Mouse (Mus musculus): ENCODE measurements around the gene Atxn1. TPM values are rescaled to one million over a fixed set of nuclear protein-coding genes. Genes with fewer than 3 reads are reported as not detected.

Gene Atxn1
- polyA plus RNA-seq, 1 experiment from 2014 or later = 11.9 TPM

DNA sequence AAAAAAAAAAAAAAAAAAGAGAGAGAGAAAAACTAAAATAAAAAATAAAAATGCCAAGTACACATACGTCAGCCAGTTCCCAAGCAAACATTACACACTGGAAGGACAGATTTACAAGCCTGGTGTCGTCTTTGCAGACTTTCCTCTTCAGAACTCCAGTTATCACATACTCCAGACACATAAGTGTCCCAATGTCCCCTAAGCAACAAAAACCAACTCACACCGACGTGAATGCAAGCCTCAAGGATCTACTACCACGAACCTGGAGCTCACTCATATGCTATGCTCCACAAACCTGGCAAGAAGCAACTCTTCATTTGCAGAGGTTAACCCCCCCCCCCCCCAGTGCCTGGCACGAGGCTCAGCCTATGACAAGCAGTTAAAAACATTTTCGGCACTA is 136.8 kb downstream of the Atxn1 start:
- no peaks in the 10 kb centered on the region for H3K27me3 ChIP-seq (replicated peaks; ENCODE audit: insufficient read depth, low read length)
- H3K9me3 ChIP-seq (ENCODE audit: low read length) = no peaks in the 10 kb centered on the region; the same call in 1 of the 2 replicates
- no peak overlapping the region for H3K4me3 ChIP-seq (ENCODE audit: low read depth, low read length)
- ATAC-seq = peak; percentile 56
- no peaks in the 10 kb centered on the region for H3K4me1 ChIP-seq (ENCODE audit: insufficient read depth, low read depth, low read length)
- TF ChIP-seq EP300 (IDR thresholded peaks at IDR 0.05) = no peak
- no peak for TF ChIP-seq CTCF (IDR thresholded peaks at IDR 0.05)
- H3K4me2 ChIP-seq (replicated peaks; ENCODE audit: low read depth, low read length) = no peak overlapping the region
- no peak overlapping the region for H3K27ac ChIP-seq (ENCODE audit: low read length)
- no peak overlapping the region for H3K9ac ChIP-seq (replicated peaks; ENCODE audit: low read depth)
- peak; percentile 55 for DNase-seq (ENCODE audit: low spot score)
- H3K36me3 ChIP-seq (ENCODE audit: insufficient read depth, low read length) = no peaks in the 10 kb centered on the region
- 44% methylated on average over 7 of the region's 7 CpGs for WGBS

DNA sequence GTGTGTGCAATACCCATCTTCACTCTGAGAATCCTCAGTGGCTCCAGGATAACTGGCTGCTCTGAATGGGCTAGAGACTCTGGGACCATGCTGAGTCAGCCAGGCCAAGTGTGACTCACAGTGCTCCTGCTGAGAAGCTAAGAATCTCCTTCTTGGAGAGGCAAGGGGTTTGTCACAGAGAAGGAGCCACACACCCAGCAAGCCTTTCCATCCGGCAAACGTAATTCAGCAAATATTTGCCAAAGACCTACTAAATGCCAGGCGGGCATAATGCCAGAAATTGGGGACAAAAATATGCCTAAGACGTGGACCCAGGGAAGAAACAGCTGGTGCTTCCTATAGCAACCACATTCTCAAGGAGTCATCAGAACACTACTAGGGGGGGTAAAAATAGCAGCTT is 137.2 kb downstream of the Atxn1 start:
- DNase-seq (ENCODE audit: low spot score) (peak; percentile 75), ATAC-seq (peak; percentile 90)
- WGBS = 16% methylated on average over 4 of the region's 4 CpGs
- Histone ChIP-seq H3K4me1 (ENCODE audit: insufficient read depth, low read depth, low read length) (no peaks in the 10 kb centered on the region), H3K27ac (ENCODE audit: low read length) (no peak overlapping the region), H3K9me3 (ENCODE audit: low read length) (no peaks in the 10 kb centered on the region; the same call in 1 of the 2 replicates), H3K4me2 (replicated peaks; ENCODE audit: low read depth, low read length) (no peak overlapping the region), H3K27me3 (replicated peaks; ENCODE audit: insufficient read depth, low read length) (no peaks in the 10 kb centered on the region), H3K9ac (replicated peaks; ENCODE audit: low read depth) (no peak overlapping the region), H3K36me3 (ENCODE audit: insufficient read depth, low read length) (no peaks in the 10 kb centered on the region), H3K4me3 (ENCODE audit: low read depth, low read length) (no peak overlapping the region)
- no peak for TF ChIP-seq EP300 (IDR thresholded peaks at IDR 0.05)

DNA sequence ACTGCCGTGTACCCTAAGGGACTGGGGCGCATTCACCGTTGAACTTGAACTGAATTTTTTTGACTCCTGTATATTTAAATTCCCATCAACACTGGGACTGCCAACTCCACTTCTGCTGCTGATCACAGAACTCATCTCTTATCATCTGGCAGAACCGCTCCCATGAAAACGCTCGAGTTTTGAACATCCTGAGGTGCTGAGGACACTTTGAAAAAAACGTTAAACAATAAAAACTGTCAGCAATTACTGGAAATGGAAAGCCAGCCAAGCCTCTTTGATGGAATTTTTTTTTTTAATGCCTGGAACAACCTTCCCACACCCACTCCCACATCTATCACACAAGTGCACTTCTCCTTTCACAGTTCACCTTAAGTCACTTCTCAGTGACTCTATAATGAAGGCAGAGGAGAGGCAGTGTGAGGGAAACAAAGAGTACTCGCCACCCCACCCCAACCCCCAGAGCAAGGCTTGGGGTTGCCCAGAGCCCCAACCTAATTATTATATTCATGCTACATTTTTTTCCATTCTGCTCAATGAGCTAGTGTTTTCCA is 137.7 kb downstream of the Atxn1 start:
- TF ChIP-seq EP300 (IDR thresholded peaks at IDR 0.05) (no peak), CTCF (IDR thresholded peaks at IDR 0.05) (no peak)
- 62% methylated on average over 8 of the region's 8 CpGs for WGBS
- H3K4me1 ChIP-seq (ENCODE audit: insufficient read depth, low read depth, low read length) = no peaks in the 10 kb centered on the region

GRCm38 (mm10) chr13:45822491-45822829 is 142.3 kb downstream of the Atxn1 start:
- no peak overlapping the region for H3K4me2 ChIP-seq (replicated peaks; ENCODE audit: low read depth, low read length)
- H3K9me3 ChIP-seq (ENCODE audit: low read length) = no peaks in the 10 kb centered on the region; the same call in 1 of the 2 replicates
- H3K27ac ChIP-seq (ENCODE audit: low read length) = no peak overlapping the region
- H3K27me3 ChIP-seq (replicated peaks; ENCODE audit: insufficient read depth, low read length) = no peaks in the 10 kb centered on the region
- H3K4me3 ChIP-seq (ENCODE audit: low read depth, low read length) = no peak overlapping the region
- H3K36me3 ChIP-seq (ENCODE audit: insufficient read depth, low read length) = no peaks in the 10 kb centered on the region
- ATAC-seq (no peak), DNase-seq (ENCODE audit: low spot score) (no peak)
- TF ChIP-seq EP300 (IDR thresholded peaks at IDR 0.05) = no peak
- no peak for TF ChIP-seq CTCF (IDR thresholded peaks at IDR 0.05)
- H3K9ac ChIP-seq (replicated peaks; ENCODE audit: low read depth) = no peak overlapping the region
- no peaks in the 10 kb centered on the region for H3K4me1 ChIP-seq (ENCODE audit: insufficient read depth, low read depth, low read length)
- 83% methylated on average over 4 of the region's 4 CpGs for WGBS

More for the DNA sequence above, 137.7 kb downstream of the Atxn1 start:
- no peaks in the 10 kb centered on the region; the same call in 1 of the 2 replicates for H3K9me3 ChIP-seq (ENCODE audit: low read length)
- no peaks in the 10 kb centered on the region for H3K27me3 ChIP-seq (replicated peaks; ENCODE audit: insufficient read depth, low read length)
- no peak for DNase-seq (ENCODE audit: low spot score)
- H3K4me2 ChIP-seq (replicated peaks; ENCODE audit: low read depth, low read length) = no peak overlapping the region
- no peak overlapping the region for H3K4me3 ChIP-seq (ENCODE audit: low read depth, low read length)
- ATAC-seq = no peak
- H3K27ac ChIP-seq (ENCODE audit: low read length) = no peak overlapping the region; the same call in 1 of the 2 replicates
- no peaks in the 10 kb centered on the region for H3K36me3 ChIP-seq (ENCODE audit: insufficient read depth, low read length)
- no peak overlapping the region for H3K9ac ChIP-seq (replicated peaks; ENCODE audit: low read depth)

- Histone ChIP-seq H3K4me2 (replicated peaks; ENCODE audit: low read depth, low read length) (no peak overlapping the region), H3K9ac (replicated peaks; ENCODE audit: low read depth) (no peak overlapping the region), H3K4me3 (ENCODE audit: low read depth, low read length) (no peak overlapping the region), H3K9me3 (ENCODE audit: low read length) (no peaks in the 10 kb centered on the region; the same call in 1 of the 2 replicates), H3K27ac (ENCODE audit: low read length) (no peak overlapping the region), H3K27me3 (replicated peaks; ENCODE audit: insufficient read depth, low read length) (no peaks in the 10 kb centered on the region), H3K36me3 (ENCODE audit: insufficient read depth, low read length) (no peaks in the 10 kb centered on the region), H3K4me1 (ENCODE audit: insufficient read depth, low read depth, low read length) (no peaks in the 10 kb centered on the region)
- ATAC-seq = no peak
- DNase-seq (ENCODE audit: low spot score) = no peak
- TF ChIP-seq CTCF (IDR thresholded peaks at IDR 0.05) = no peak
- no peak for TF ChIP-seq EP300 (IDR thresholded peaks at IDR 0.05)
- 83% methylated on average over 7 of the region's 7 CpGs for WGBS
These were observed 142.9 kb downstream of the Atxn1 start for GRCm38 (mm10) chr13:45821764-45822490.

DNA sequence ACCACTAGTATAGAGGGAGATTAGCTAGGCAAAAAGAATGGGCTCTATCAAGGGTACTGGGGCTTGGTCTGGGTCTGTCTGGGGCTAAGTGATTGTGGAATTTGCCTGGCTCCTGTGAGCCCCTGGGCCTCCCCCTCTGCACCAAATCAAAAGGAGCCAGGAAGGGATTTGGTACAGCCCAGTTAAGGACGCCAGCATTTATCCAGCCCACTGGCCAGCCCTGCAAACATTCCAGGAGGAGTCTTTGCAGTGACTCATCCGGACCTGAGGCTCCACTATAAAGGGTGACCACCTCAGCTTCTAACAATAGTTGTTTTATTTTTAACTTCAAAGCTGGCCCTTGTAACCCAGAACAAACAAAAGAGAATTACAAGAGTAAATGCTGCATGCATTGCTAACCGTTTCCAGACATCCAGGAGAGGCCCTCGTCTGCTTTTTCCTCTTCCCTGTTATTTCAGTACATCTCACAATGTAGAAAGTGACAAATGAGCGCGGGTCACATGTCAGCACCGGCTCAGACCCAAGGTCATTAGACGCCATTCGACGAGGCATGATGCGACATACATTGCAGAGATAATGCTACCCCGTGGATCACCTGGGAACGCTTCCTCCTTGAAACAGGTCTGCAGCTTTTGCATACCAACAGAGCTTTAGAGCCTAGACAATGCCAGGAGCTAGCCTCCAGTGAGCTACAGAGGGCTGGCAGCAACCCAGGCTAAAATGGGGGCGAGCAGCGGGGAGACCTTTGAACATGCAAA is 144.2 kb downstream of the Atxn1 start:
- DNase-seq (ENCODE audit: low spot score) (peak; percentile 44), ATAC-seq (peak; percentile 80)
- TF ChIP-seq CTCF (IDR thresholded peaks at IDR 0.05) (no peak), EP300 (IDR thresholded peaks at IDR 0.05) (0 out of 2 replicates have a peak, but pooled peaks have one; percentile 21)
- no peak overlapping the region for H3K4me3 ChIP-seq (ENCODE audit: low read depth, low read length)
- no peak overlapping the region for H3K4me2 ChIP-seq (replicated peaks; ENCODE audit: low read depth, low read length)
- no peaks in the 10 kb centered on the region for H3K36me3 ChIP-seq (ENCODE audit: insufficient read depth, low read length)
- no peaks in the 10 kb centered on the region for H3K4me1 ChIP-seq (ENCODE audit: insufficient read depth, low read depth, low read length)
- H3K27ac ChIP-seq (ENCODE audit: low read length) = no peak overlapping the region
- H3K9me3 ChIP-seq (ENCODE audit: low read length) = no peaks in the 10 kb centered on the region
- no peaks in the 10 kb centered on the region for H3K27me3 ChIP-seq (replicated peaks; ENCODE audit: insufficient read depth, low read length)
- H3K9ac ChIP-seq (replicated peaks; ENCODE audit: low read depth) = no peak overlapping the region
- WGBS = 33% methylated on average over 15 of the region's 15 CpGs

Data from lung, postnatal 0 days (tissue).